Mouse (Mus musculus): ENCODE results near the gene H2-Ab1.
"Not testable (repeated sequence)": the region's sequence is repeated elsewhere in the genome, so short reads cannot be mapped to it uniquely, and the experiment has no call there.

Gene H2-Ab1

DNA sequence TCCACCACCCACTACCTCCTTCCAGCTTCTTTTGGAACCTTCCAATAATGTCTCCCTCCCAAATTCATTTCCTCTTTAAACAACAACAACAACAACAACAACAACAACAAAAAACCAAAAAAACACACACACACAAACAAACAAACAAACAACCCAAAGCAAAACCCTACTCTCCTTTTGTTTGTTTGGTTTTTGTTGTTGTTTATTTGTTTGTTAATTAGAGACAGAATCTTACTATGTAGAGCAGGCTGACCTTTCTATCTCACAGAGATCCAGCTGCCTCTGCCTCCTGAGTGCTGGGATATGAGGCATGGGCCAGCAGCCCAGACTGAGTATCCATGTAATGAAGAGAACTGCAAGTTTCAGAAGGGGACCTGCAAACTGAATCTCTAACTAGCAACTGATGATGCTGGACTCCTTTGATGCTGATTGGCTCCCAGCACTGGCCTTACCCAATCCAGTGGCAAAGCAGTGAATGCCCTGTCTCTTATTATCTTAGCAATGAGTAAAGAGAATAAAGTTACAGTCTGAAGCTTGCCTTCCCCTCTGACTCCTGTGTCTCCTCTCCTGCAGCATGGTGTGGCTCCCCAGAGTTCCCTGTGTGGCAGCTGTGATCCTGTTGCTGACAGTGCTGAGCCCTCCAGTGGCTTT, 48.0 kb downstream of the H2-Ab1 start, which contains the start of gene H2-Eb1:
H2-Eb1 (plus strand) TSS at position 488 of the 651 bp plus-strand sequence.
- ATAC-seq (ENCODE audit: insufficient number of reproducible peaks, low FRiP score, low TSS enrichment): no peak

DNA sequence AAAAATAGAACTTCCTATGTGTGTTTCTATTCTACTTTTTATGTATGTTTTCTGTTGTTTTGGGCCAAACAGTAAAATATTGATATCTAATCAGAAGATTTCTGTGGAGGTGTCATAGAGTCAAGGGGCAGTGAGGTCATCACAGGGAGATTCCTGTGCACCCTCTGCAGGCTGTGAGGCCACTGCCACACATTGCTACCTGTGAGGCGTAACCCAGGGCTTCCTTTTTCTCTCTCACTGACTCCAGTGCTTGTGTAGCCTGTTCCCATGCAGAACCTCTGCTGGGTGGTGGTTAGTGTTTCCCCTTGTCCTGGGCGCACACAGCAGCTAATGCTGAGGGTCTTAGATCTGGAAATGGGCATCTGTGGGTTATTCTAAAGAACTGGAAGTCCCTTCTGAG, 48.9 kb downstream of the H2-Ab1 start:
- ATAC-seq (ENCODE audit: insufficient number of reproducible peaks, low FRiP score, low TSS enrichment): no peak

GRCm38 (mm10) chr17:34307216-34307615, 49.7 kb downstream of the H2-Ab1 start:
- ATAC-seq (ENCODE audit: insufficient number of reproducible peaks, low FRiP score, low TSS enrichment): no peak

- ATAC-seq (ENCODE audit: insufficient number of reproducible peaks, low FRiP score, low TSS enrichment): no peak
These were observed 50.7 kb downstream of the H2-Ab1 start for GRCm38 (mm10) chr17:34308161-34308560.

- no peak for ATAC-seq (ENCODE audit: insufficient number of reproducible peaks, low FRiP score, low TSS enrichment)
These were observed 51.7 kb downstream of the H2-Ab1 start for GRCm38 (mm10) chr17:34309225-34309624.

- peak; percentile 66; the same call in 1 of the 2 replicates for ATAC-seq (ENCODE audit: insufficient number of reproducible peaks, low FRiP score, low TSS enrichment)
These were observed 52.3 kb downstream of the H2-Ab1 start for GRCm38 (mm10) chr17:34309683-34310385.

DNA sequence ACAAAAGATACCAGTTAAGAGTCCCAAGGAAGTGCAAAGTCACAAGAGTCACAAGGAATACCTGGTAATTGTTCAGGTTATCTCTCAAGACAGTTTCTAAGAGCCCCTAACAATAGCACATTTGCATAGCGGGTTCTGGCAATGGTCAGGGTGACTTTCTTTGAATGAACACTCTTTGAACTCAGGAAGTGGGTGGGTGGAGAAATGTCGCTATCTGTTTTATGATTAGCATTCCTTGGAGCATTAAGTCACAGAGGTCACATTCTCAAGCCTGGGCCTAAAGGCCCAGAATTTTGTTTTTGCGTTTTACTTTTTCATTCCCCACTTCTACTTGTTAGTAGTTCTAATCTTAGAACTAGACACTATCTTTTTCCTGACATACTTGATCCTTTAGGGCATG, 53.0 kb downstream of the H2-Ab1 start:
- ATAC-seq (ENCODE audit: insufficient number of reproducible peaks, low FRiP score, low TSS enrichment): not testable (repeated sequence)

- ATAC-seq (ENCODE audit: insufficient number of reproducible peaks, low FRiP score, low TSS enrichment): no peak
These were observed 54.7 kb downstream of the H2-Ab1 start for GRCm38 (mm10) chr17:34312185-34312584.

- ATAC-seq (ENCODE audit: insufficient number of reproducible peaks, low FRiP score, low TSS enrichment): 0 out of 2 replicates have a peak, but pooled peaks have one; percentile 20
These were observed 55.9 kb downstream of the H2-Ab1 start for GRCm38 (mm10) chr17:34313393-34313792.

DNA sequence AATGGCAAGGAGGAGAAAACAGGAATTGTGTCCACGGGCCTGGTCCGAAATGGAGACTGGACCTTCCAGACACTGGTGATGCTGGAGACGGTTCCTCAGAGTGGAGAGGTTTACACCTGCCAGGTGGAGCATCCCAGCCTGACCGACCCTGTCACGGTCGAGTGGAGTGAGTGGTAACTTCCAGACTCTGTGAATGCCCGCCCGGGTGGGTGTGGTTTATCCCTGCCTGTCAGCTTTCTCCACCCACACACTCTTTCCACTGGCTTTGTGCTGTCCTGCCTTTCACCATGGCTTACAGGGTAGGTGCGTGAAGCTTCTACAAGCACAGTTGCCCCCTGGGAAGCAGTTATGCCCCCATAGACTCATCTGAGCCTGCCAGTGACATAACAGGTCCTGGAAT, 56.8 kb downstream of the H2-Ab1 start:
- no peak for ATAC-seq (ENCODE audit: insufficient number of reproducible peaks, low FRiP score, low TSS enrichment)

- ATAC-seq (ENCODE audit: insufficient number of reproducible peaks, low FRiP score, low TSS enrichment): no peak
These were observed 58.0 kb downstream of the H2-Ab1 start for GRCm38 (mm10) chr17:34315512-34315911.

- no peak for ATAC-seq (ENCODE audit: insufficient number of reproducible peaks, low FRiP score, low TSS enrichment)
These were observed 59.2 kb downstream of the H2-Ab1 start for GRCm38 (mm10) chr17:34316697-34317096.

GRCm38 (mm10) chr17:34317275-34317674, 59.8 kb downstream of the H2-Ab1 start:
- no peak for ATAC-seq (ENCODE audit: insufficient number of reproducible peaks, low FRiP score, low TSS enrichment)
